Mouse (Mus musculus) E14TG2a.4 (cell line): Measurements from ENCODE around the gene Acacb.

Experiments used
- H3K27me3 ChIP-seq: 2 replicates; pipeline ENCODE4 v1.6.1; 2014; ENCODE audit warnings: low read length, control low read depth; ENCODE audit not compliant: insufficient read depth
- H3K36me3 ChIP-seq: 2 replicates; pipeline ENCODE4 v1.6.1; 2014; ENCODE audit warnings: low read length, control low read depth; ENCODE audit not compliant: insufficient read depth
- H3K4me1 ChIP-seq: replicated peaks from 2 replicates; pipeline ENCODE4 v1.6.1; 2014; ENCODE audit warnings: low read depth, low read length, control low read depth
- H3K4me3 ChIP-seq: replicated peaks from 2 replicates; pipeline ENCODE4 v1.5.1; 2014; ENCODE audit warnings: mild to moderate bottlenecking, low read length
- H3K9me3 ChIP-seq: 2 replicates; pipeline ENCODE4 v1.6.1; 2014; ENCODE audit warnings: low read length, control low read depth
- CTCF ChIP-seq: conservative IDR thresholded peaks from 2 replicates; pipeline ENCODE4 v1.5.1; 2014; ENCODE audit warnings: low read length
- NANOG ChIP-seq: IDR thresholded peaks from 2 replicates; pipeline ENCODE4 v1.6.1; 2014; ENCODE audit warnings: borderline replicate concordance, low read length, mixed read lengths
- POU5F1 ChIP-seq: IDR thresholded peaks from 2 replicates; pipeline ENCODE4 v1.6.1; 2014; ENCODE audit warnings: low read length, borderline replicate concordance

The Acacb gene

DNA sequence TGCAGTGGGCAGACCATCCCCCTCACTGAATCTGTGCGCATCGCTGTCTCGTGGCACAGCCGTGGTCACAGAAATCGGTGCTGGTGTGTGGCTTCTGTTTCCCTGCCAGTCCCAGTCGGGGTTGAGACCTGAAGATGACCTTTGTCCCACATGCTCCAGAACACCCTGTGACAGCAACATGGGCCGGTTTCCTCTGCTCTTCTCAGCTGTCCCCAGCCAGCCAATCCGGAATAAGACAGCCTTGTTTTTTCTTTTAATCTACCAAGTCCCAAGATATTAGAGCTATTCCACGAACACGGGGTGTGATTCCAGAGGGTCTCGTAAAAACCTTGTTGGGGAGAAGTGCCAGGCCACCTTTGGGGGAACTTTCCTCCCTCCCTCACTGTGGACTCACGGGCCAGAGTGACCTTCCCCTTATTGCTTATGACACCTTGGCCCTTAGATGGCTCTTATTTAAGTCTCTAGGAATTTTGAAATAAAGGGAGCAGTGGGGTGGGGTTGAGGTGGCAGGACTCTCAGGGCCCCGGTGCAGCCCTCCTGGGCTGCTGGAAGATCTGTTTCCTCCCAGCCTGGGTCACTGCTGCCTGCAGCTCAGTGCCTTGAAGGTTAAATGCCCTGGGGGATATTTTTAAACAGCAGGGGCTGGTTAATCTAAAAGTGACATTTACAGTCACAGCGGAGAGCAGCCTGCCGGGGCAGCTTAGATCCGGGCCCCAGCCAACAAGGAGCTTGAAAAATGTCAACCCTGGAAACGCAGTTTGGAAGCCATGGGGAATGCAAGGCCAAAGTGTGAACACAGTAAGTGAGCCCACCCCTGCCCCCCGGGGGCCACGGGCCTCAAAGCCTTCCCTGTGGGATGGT, at the start of gene Acacb:
Acacb (plus strand) TSS at position 508 of the 861 bp plus-strand sequence.
- Histone ChIP-seq H3K9me3 (peaks cover 5% of the 10 kb centered on the region), H3K36me3 (no peaks in the 10 kb centered on the region), H3K27me3 (no peaks in the 10 kb centered on the region), H3K4me1 (peaks cover 85% of the 10 kb centered on the region), H3K4me3 (no peak within 1 kb of the TSS)
- TF ChIP-seq NANOG (no peak), POU5F1 (no peak)

DNA sequence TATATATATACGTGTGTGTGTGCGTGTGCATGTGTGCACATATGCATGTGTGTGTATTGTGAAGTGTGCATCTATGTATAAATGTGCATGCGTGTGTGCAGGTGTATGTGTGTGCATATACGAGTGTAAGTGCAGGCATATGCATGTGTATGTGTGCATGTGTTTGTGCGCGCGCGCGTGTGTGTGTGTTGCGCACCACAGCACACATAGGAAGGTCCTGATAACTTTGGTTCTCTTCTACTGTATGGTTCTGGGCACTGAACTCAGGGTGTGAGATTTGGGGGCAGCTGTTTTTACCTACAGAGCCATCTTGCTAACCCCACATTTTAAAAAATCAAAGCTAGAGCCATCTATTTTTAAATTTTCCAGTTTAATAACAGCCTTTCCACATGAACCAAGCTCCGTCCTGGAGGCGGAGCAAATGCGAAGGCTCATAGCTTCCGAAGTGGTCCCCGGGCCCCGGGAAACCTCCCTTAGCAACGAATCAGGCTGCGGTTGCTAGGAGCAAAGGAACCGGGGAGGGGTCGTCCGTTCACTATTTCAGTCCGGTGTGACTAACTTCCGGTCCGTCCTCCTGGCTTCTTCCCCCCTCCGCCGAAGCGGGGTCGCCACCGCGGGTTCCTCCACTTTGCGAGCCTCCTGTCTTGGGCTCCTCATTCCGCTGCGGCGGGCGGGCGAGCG, 46.5 kb upstream of the Acacb start:
- Histone ChIP-seq H3K4me1 (peaks cover 26% of the 10 kb centered on the region), H3K4me3 (peak overlapping the region; percentile 90), H3K9me3 (no peaks in the 10 kb centered on the region), H3K36me3 (peaks cover 17% of the 10 kb centered on the region), H3K27me3 (peaks cover 28% of the 10 kb centered on the region)
- no peak for TF ChIP-seq NANOG
- no peak for TF ChIP-seq CTCF
- no peak for TF ChIP-seq POU5F1

DNA sequence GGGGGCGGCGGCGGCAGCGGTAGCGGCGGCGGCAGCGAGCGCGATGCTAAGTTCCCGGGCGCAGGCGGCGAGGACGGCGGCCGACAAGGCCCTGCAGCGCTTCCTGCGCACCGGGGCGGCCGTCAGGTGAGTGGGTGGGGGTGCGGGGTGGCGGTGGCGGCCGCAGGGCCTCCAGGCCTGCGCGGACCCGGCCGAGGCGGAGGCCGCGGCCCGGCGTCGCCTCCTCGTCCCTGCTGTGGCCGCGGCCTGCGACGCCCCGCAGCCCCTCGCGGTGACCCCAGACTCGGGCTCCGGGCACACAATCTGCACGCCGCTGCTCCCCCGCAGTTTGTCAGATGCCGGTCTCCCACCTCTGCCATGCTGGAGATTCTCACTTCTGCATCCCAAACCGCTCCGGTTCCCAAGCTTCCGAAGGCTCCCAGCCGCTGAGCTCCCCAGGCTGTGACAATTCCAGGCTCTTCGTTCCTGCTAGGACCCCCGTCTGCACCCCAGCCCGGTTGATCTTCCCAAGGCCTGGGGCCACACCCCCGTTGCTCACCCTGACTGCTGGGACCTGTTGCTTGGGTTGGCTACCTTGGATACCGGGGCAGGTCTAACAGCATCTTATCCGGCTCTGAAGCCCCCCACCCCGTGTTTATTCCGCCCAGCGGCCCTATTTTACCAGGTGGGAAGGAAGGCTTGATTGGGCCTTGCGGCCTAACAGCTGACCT, 45.8 kb upstream of the Acacb start:
- peaks cover 26% of the 10 kb centered on the region for H3K4me1 ChIP-seq
- H3K4me3 ChIP-seq = peak overlapping the region; percentile 90
- H3K36me3 ChIP-seq = peaks cover 21% of the 10 kb centered on the region
- no peaks in the 10 kb centered on the region for H3K9me3 ChIP-seq
- H3K27me3 ChIP-seq = peaks cover 23% of the 10 kb centered on the region
- TF ChIP-seq NANOG = no peak
- TF ChIP-seq POU5F1 = no peak
- TF ChIP-seq CTCF = no peak

DNA sequence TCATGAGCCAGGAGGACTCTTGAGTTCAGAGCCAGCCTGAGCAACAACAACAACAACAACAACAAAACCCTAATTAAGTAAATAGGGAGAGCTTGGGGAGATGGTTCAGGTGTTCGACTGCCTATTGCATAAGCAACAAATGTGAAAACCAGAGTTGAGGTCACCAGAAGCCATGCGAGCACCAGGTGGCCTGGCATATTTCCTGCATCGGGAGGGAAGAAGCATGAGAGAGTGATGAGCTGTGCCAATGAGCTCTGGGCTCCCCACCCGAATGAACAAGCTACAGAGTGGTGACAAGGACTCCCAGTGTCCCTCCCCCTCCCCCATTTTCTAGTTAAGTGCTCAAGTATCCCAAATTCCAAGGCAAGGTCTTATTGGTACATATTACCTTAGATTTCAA, 44.5 kb upstream of the Acacb start:
- H3K36me3 ChIP-seq = peaks cover 35% of the 10 kb centered on the region
- H3K4me1 ChIP-seq = peaks cover 26% of the 10 kb centered on the region
- no peaks in the 10 kb centered on the region for H3K9me3 ChIP-seq
- TF ChIP-seq CTCF (no peak), NANOG (no peak), POU5F1 (no peak)
- peaks cover 11% of the 10 kb centered on the region for H3K27me3 ChIP-seq
- H3K4me3 ChIP-seq = no peak overlapping the region

DNA sequence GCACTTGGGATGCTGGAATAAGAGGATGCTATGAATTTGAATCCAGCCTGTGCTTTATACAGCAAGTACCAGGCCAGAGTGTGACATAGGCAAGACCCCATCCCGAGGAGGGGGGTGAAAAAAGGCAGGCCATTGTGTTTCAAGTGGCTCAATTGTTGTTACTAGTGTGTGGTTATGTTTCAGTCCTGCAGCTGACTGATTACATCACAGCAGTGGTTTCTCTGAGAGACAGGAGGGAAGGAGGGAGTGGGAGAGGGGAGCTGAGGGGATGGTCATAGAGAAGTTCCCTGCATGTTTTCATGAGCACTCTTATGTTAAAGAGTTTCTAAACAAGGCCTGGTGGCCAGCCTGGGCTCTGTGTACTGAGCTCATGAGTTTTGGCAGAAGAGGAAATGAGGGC, 43.5 kb upstream of the Acacb start:
- Histone ChIP-seq H3K27me3 (peaks cover 4% of the 10 kb centered on the region; the same call in 1 of the 2 replicates), H3K4me3 (no peak overlapping the region), H3K4me1 (peaks cover 26% of the 10 kb centered on the region), H3K36me3 (peaks cover 41% of the 10 kb centered on the region), H3K9me3 (no peaks in the 10 kb centered on the region)
- no peak for TF ChIP-seq NANOG

DNA sequence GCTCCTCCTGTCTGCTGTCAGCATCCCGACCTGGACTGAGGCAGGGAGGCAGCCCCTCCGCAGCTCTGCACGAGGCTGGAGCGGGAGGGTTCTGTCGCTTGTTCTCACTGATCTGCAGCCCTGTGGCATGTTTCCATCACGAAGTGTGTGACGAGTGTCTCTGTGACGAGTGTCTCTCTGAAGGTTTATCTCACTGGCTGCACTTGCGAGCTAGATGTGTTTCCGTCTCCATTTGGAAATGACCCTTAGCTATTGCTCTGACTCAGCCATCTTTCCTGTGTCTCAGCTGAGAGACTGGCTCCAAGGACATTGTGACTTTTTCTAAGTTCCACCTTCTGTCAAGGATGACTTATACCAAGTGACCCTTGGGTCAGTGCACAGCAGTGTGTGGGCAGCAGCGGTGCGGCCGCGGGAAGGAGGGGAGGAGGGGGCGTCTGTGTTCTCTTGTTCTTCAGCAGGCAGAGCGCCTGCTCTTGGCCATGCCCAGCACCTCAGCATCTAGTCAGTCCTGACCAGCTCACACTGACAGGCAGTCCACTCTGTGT, 39.9 kb upstream of the Acacb start:
- H3K4me3 ChIP-seq = no peak overlapping the region

DNA sequence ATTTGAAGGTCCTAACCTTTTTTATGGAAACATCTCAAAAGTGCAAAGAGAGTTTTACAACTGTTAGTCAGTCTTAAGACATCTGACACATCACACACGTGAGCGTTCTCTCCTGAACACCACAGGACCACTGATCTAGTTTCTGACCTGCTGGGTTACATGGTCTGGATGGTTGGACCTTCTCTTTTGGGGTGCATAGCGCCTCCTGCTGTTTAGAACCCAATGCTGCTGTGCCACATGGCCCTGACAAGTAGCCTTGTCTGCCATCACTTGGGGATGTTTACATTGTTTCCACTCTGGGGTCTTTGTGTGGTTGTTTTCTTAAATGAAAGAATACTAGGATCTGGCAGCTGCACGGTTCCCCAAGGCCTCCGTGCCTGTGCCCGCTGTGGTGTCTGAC, 33.0 kb upstream of the Acacb start:
- Histone ChIP-seq H3K27me3 (no peaks in the 10 kb centered on the region), H3K4me3 (no peak overlapping the region), H3K4me1 (peaks cover 48% of the 10 kb centered on the region), H3K36me3 (peaks cover 84% of the 10 kb centered on the region), H3K9me3 (0 out of 2 replicates have a peak, but pooled peaks cover 5% of the 10 kb centered on the region)
- TF ChIP-seq CTCF = peak; percentile 69
- TF ChIP-seq NANOG = no peak

More for the DNA sequence above, 39.9 kb upstream of the Acacb start:
- Histone ChIP-seq H3K4me1 (peaks cover 24% of the 10 kb centered on the region), H3K27me3 (no peaks in the 10 kb centered on the region), H3K36me3 (peaks cover 77% of the 10 kb centered on the region), H3K9me3 (0 out of 2 replicates have a peak, but pooled peaks cover 5% of the 10 kb centered on the region)
- TF ChIP-seq NANOG (no peak), CTCF (no peak)

DNA sequence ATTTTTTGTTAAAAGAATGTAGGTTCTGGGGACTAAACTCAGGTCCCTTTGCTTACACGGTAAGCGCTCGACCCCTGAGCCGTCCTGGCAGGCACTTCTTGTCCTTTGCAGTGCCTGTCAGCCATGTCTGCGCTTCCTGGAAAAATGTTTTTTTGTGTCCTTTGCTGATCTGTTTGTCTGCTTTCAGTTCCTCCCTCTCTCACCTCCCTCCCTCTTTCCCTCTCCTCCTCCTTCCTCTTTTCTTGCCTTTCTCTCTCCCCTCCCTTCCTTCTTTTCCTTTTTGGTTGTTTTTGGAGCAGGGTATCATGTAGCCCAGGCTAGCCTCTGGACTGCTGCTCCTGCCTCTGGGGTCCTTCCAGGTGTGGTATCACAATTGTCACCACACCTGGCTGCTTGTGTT, 31.3 kb upstream of the Acacb start:
- no peaks in the 10 kb centered on the region for H3K27me3 ChIP-seq
- no peak overlapping the region for H3K4me3 ChIP-seq
- TF ChIP-seq POU5F1 (no peak), NANOG (no peak), CTCF (no peak)
- peaks cover 58% of the 10 kb centered on the region for H3K4me1 ChIP-seq
- no peaks in the 10 kb centered on the region for H3K9me3 ChIP-seq
- peaks cover 82% of the 10 kb centered on the region for H3K36me3 ChIP-seq
